Mouse (Mus musculus) midbrain, embryonic 11.5 days (tissue): ENCODE measurements around the gene Kctd21. TPM values are rescaled to one million over a fixed set of nuclear protein-coding genes. Genes with fewer than 3 reads are reported as not detected.

ENCODE experiments used
- ATAC-seq: fragments of 200-750 bp; cut with Nextera tagmentation; 2 replicates; pipeline ENCODE4 v1.8.0; 2017; ENCODE audit warnings: moderate TSS enrichment, moderate library complexity; ENCODE audit not compliant: low FRiP score
- DNase-seq: peaks from one replicate; pipeline ENCODE4 v3.0.0; 2015; ENCODE audit warnings: low spot score; ENCODE audit errors: missing footprints
- H3K27ac ChIP-seq: fragments of 300-500 bp; sonication (generic); 2 replicates; pipeline ENCODE4 v1.5.1; 2014; ENCODE audit warnings: low read depth, low read length
- H3K27me3 ChIP-seq: fragments of 300-500 bp; sonication (generic); 2 replicates; pipeline ENCODE4 v1.6.1; 2014; ENCODE audit warnings: mild to moderate bottlenecking, low read length, moderate library complexity, mixed read lengths; ENCODE audit not compliant: control insufficient read depth, insufficient read depth
- H3K36me3 ChIP-seq: fragments of 300-500 bp; sonication (generic); 2 replicates; pipeline ENCODE4 v1.6.1; 2014; ENCODE audit warnings: mild to moderate bottlenecking, low read length, moderate library complexity, mixed read lengths; ENCODE audit not compliant: control insufficient read depth, insufficient read depth
- H3K4me1 ChIP-seq: fragments of 300-500 bp; sonication (generic); 2 replicates; pipeline ENCODE4 v1.6.1; 2014; ENCODE audit warnings: low read length; ENCODE audit not compliant: control insufficient read depth, insufficient read depth
- H3K4me2 ChIP-seq: fragments of 300-500 bp; sonication (generic); 2 replicates; pipeline ENCODE4 v1.6.1; 2014; ENCODE audit warnings: mild to moderate bottlenecking, moderate library complexity
- H3K4me3 ChIP-seq: fragments of 300-500 bp; sonication (generic); 2 replicates; pipeline ENCODE4 v1.5.1; 2014; ENCODE audit warnings: low read depth, low read length
- H3K9ac ChIP-seq: fragments of 300-500 bp; sonication (generic); 2 replicates; pipeline ENCODE4 v1.6.1; 2014; ENCODE audit warnings: low read length
- H3K9me3 ChIP-seq: fragments of 300-500 bp; sonication (generic); 2 replicates; pipeline ENCODE4 v1.6.1; 2016; ENCODE audit warnings: low read length; ENCODE audit not compliant: control insufficient read depth
- WGBS: fragments of 180-500 bp; shearing (Covaris S2); extraction: QIAGEN DNeasy Blood & Tissue Kit; methylation state at CpG from one replicate; pipeline ENCODE4 v1.1.7; 2014; 5-methylcytosine and 5-hydroxymethylcytosine counted together
- polyA plus RNA-seq: library from polyadenylated mRNA; unstranded; fragments of >200 nt; fragmentation: Nextera tagmentation; extraction: Ambion mirVana; gene quantifications from 2 replicates; pipeline ENCODE4 v1.2.1, GENCODE M21; 2014

Gene Kctd21
- polyA plus RNA-seq, 1 experiment from 2014 or later = 5.8 TPM

DNA sequence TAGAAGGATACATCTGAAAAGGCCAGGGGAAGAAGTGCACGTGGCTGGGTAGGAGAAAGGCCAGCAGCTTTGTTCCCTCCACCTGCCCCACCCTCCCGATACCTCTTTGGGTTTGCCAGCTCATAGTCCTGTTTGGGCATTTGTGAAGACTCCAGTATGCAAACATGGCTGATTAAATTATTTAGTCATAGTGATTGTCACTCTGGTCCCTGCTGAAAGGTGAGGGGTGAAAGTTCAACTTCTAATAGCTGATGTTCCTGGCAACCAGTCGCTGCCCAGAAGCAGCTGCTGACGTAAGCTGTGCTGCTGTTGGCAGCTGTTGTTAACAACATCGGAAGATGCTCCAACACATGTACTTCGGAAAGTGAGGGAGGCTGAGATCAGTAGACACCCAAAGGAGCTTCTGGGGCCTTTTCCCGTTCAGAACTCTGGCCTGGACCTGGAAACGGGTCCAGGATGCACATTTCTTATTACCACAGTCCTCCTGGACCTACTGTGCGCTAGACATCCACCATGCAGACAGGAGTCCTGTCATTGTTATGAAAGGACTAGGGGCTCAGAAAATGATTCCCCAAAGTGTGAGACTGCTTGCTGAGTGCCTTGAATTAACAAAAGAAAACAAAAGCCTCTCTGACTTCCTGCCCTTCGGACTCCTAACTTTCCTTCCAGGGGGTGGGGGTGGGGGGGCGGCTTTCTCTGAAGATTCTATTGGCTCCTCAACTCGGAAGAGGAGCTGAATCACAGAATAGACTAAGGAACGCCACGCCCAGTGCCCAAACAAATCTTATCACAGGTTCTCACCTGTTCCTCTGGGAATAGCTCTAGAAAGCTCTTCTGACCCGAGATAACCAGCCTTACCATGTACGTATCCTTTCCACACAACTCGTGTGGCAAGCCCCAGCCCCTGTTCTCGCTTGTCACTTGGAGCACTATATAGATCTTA lies 9.1 kb downstream of the Kctd21 start:
- ATAC-seq (no peak), DNase-seq (no peak)
- Histone ChIP-seq H3K9ac (no peak overlapping the region), H3K4me2 (no peak overlapping the region), H3K4me1 (no peaks in the 10 kb centered on the region), H3K9me3 (no peaks in the 10 kb centered on the region), H3K27me3 (no peaks in the 10 kb centered on the region), H3K36me3 (no peaks in the 10 kb centered on the region), H3K4me3 (no peak overlapping the region), H3K27ac (no peak overlapping the region)
- 67% methylated on average over 18 of the region's 18 CpGs for WGBS

DNA sequence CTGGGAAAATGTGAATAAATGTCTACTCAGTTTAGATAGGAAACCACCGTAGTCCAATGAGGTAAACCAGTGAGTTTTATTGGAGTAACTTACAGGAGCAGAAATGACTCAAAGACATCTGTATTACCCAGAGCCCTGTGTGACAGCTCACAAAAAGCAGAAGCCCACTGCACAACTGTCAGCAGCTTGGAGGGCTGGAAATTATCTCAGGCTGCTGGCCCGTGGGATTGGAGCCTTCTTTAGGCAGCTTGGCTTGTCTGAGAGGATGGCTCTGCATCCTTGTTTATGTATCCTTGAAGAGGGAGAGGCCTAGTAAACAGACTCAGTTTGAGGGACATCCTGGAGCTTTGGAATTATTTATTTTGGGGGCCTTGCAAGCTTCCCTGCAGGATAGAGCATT lies 10.8 kb downstream of the Kctd21 start:
- 85% methylated on average over 2 of the region's 2 CpGs for WGBS
- Histone ChIP-seq H3K36me3 (no peaks in the 10 kb centered on the region), H3K9me3 (no peaks in the 10 kb centered on the region), H3K4me3 (no peak overlapping the region), H3K9ac (no peak overlapping the region), H3K27me3 (no peaks in the 10 kb centered on the region), H3K4me2 (no peak overlapping the region), H3K27ac (no peak overlapping the region), H3K4me1 (no peaks in the 10 kb centered on the region)
- DNase-seq (no peak), ATAC-seq (no peak)

DNA sequence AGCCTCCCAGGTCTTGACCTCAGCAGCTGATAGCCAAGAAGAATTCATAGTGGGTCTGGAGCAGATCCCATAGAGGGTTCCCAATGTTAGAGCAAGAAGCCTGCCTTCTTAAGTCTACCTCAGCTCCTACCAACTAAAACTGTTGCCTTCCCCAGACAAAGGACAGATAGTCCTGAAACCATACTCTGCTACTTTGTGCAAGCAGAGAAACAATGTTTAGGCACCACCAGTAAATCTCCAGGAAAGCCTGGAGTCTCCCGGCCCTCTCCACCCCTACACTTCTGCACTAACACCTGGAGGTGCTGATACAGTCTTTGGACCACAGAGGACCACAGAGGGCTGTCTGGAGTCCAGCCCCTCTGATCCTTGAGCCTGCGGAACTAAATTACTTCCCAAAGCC lies 12.5 kb downstream of the Kctd21 start:
- Histone ChIP-seq H3K4me3 (no peak overlapping the region), H3K27ac (no peak overlapping the region), H3K36me3 (no peaks in the 10 kb centered on the region), H3K9ac (no peak overlapping the region), H3K27me3 (no peaks in the 10 kb centered on the region), H3K4me2 (no peak overlapping the region), H3K4me1 (no peaks in the 10 kb centered on the region), H3K9me3 (no peaks in the 10 kb centered on the region)
- DNase-seq (peak; percentile 12), ATAC-seq (no peak)
- 86% methylated on average over 2 of the region's 2 CpGs for WGBS

DNA sequence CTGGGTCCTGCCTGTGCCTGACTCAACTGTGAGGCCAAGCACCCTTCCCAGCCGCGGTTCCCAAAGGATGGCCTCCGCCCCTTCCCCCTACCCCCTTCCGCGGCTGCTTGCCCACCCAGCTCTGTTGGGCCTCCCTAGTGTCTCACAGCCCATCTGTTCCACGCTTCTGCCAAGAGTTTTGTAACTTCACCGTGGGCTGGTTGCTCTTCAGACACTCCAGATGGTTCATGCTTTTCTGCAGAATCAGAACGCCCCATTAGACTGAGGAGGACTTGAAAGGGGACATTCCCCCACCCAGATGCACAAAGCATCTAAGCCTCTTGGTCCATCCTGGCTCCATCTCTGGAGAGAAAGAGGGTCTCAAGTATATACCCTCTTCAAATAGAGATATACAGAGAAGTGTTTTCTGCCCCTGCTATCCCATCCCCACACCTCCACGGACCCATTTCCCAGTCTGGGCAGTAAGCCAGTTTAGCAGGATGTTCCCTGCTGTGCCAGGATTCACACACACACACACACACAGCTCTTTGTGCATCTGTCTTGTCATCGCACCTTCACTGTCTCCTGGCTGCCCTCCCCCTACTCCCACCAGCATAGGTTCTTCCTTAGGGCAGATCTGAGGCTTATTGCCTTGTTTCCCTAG lies 13.2 kb downstream of the Kctd21 start:
- H3K9me3 ChIP-seq = no peaks in the 10 kb centered on the region
- DNase-seq (no peak), ATAC-seq (no peak)
- H3K27me3 ChIP-seq = no peaks in the 10 kb centered on the region
- H3K9ac ChIP-seq = no peak overlapping the region
- H3K4me2 ChIP-seq = no peak overlapping the region
- no peaks in the 10 kb centered on the region for H3K36me3 ChIP-seq
- H3K4me1 ChIP-seq = no peaks in the 10 kb centered on the region
- H3K4me3 ChIP-seq = no peak overlapping the region
- 71% methylated on average over 10 of the region's 10 CpGs for WGBS
- no peak overlapping the region for H3K27ac ChIP-seq

DNA sequence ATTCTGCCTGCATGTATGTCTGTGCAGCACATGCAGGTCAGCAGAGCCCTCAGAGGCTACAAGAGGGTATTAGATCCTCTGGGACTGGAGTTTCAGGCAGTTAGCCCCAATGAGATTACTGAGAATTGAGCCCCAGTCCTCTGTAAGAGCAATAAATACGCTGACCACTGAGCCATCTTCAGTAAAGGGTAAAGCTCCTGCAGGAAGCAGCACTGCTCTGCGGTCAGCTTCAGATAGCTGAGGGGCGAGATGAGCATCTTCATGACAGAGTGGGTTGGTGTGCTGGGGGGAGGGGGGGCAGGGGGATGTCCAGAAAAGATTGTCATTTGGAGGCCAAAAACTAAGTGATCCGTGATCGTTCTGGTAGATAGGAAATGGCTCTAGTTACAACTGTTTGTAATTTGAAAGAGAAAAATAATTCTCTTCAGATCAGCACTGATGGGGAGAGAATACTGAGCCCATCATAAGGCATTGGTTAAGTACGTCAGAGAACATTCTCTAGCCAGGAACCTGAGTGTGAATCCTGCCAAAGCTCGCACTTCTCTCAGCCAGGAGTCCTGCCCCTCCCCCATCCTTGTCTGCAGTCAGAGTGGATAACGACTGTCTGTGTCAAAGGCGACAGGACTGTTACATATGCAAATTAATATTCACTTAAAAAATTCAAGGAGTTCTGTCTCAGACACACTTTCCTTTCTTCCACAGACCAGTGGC lies 14.1 kb downstream of the Kctd21 start:
- Histone ChIP-seq H3K4me3 (no peak overlapping the region), H3K9me3 (no peaks in the 10 kb centered on the region), H3K4me2 (no peak overlapping the region), H3K4me1 (no peaks in the 10 kb centered on the region), H3K9ac (no peak overlapping the region), H3K27me3 (no peaks in the 10 kb centered on the region), H3K36me3 (no peaks in the 10 kb centered on the region), H3K27ac (no peak overlapping the region)
- DNase-seq (no peak), ATAC-seq (no peak)
- WGBS = 73% methylated on average over 9 of the region's 9 CpGs

DNA sequence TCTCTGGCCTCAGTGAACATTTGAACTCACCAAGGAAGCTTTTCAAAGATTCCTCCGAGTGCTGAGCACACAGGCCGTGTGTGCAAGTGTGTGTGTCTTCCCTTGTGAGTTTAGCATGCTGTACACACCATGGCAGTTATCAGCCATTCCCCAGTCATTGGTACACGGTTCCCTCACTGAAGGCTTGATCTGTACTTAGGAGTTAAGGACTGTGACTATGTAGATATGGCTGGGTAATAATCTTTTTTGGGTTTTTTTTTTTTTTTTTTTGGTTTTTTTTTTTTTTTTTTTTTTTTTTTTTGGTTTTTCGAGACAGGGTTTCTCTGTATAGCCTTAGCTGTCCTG lies 14.7 kb downstream of the Kctd21 start:
- H3K27ac ChIP-seq = no peak overlapping the region
- no peaks in the 10 kb centered on the region for H3K36me3 ChIP-seq
- no peaks in the 10 kb centered on the region for H3K27me3 ChIP-seq
- H3K4me3 ChIP-seq = no peak overlapping the region
- 85% methylated on average over 3 of the region's 4 CpGs for WGBS
- no peak for ATAC-seq
- H3K4me1 ChIP-seq = no peaks in the 10 kb centered on the region
- no peaks in the 10 kb centered on the region for H3K9me3 ChIP-seq
- no peak overlapping the region for H3K4me2 ChIP-seq
- no peak for DNase-seq
- H3K9ac ChIP-seq = no peak overlapping the region

DNA sequence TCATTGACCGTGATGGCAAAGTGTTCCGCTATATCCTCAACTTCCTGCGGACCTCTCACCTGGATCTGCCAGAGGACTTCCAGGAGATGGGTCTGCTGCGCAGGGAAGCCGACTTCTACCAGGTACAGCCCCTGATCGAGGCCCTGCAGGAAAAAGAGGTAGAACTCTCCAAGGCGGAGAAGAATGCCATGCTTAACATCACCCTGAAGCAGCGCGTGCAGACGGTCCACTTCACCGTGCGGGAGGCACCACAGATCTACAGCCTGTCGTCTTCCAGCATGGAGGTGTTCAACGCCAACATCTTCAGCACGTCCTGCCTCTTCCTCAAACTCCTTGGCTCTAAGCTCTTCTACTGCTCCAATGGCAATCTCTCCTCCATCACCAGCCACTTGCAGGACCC lies 15.3 kb downstream of the Kctd21 start:
- DNase-seq (no peak), ATAC-seq (no peak)
- 95% methylated on average over 15 of the region's 15 CpGs for WGBS

DNA sequence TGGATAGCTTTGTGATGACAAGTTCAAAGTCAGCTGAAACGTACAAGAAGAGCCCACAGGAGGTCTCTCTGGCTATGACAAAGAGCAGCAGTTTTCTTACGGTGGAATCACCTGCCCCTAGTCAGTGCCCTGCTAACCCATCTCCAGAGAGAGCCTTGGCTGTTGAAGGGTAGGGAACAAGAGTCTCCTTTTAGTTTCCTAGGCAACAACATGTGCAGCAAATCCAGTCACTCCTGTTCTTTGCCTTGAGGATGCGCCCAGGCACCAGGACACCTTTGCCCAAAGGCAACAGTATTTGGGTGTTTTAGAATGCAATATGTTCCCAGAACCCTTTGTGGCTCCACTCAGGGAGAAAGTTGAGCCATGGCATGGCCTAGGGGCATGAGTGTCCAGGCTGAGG lies 16.2 kb downstream of the Kctd21 start:
- no peak for ATAC-seq
- no peaks in the 10 kb centered on the region for H3K27me3 ChIP-seq
- H3K9me3 ChIP-seq = no peaks in the 10 kb centered on the region
- H3K4me1 ChIP-seq = no peaks in the 10 kb centered on the region
- WGBS = 79% methylated on average over 3 of the region's 3 CpGs
- DNase-seq = no peak
- no peak overlapping the region for H3K4me3 ChIP-seq
- no peak overlapping the region for H3K4me2 ChIP-seq
- no peaks in the 10 kb centered on the region for H3K36me3 ChIP-seq
- no peak overlapping the region for H3K9ac ChIP-seq
- no peak overlapping the region for H3K27ac ChIP-seq

More for the DNA sequence above, 15.3 kb downstream of the Kctd21 start:
- no peak overlapping the region for H3K9ac ChIP-seq
- H3K36me3 ChIP-seq = no peaks in the 10 kb centered on the region
- no peaks in the 10 kb centered on the region for H3K4me1 ChIP-seq
- no peak overlapping the region for H3K4me3 ChIP-seq
- H3K27ac ChIP-seq = no peak overlapping the region
- no peaks in the 10 kb centered on the region for H3K9me3 ChIP-seq
- no peaks in the 10 kb centered on the region for H3K27me3 ChIP-seq
- H3K4me2 ChIP-seq = no peak overlapping the region

DNA sequence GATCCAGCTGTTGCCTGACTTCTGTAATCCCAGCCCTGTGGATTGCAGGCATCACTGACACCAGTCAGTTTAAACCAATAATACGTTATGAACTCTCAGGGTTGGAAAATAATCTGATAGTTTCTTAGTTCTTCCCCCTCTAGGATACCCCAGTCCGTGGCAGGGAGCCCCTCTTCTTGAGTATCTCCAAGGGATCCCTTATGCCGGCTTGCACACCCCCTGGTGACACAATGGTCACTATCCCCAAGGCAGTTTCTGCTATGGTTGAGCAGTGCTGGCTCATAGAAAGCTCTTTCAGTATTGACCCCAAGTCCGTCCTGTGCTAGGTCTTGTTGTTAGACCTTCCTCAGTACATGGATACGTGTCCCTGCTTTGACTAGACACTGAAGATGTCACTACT lies 16.7 kb downstream of the Kctd21 start:
- no peak for DNase-seq
- WGBS = 83% methylated on average over 5 of the region's 5 CpGs
- no peaks in the 10 kb centered on the region for H3K4me1 ChIP-seq
- no peaks in the 10 kb centered on the region for H3K27me3 ChIP-seq
- no peak overlapping the region for H3K4me2 ChIP-seq
- no peak overlapping the region for H3K9ac ChIP-seq
- H3K4me3 ChIP-seq = no peak overlapping the region
- no peaks in the 10 kb centered on the region for H3K9me3 ChIP-seq
- no peaks in the 10 kb centered on the region for H3K36me3 ChIP-seq
- ATAC-seq = no peak
- H3K27ac ChIP-seq = no peak overlapping the region
